In genomic region chr7:89773352-89773921, GRCm38 (mm10) we compare ENCODE assay signal across 10 mouse cellular contexts.
A peak's percentile ranks its signal among the peaks of the same experiment; 100 is the strongest.
DNase-seq lines count a peak whose midpoint lies in the region; ATAC-seq and TF ChIP-seq lines count a peak whose summit lies in the region.
"Had no signal": no experiment of that assay in that cellular context is flagged by ENCODE, and none has a peak within 500 bp of the region (broad histone marks: within the 10 kb centered on the region; RNA-seq: fewer than 3 reads in every experiment).

No protein-coding gene starts in this region.

- H3K27ac ChIP-seq in forebrain, embryonic 14.5 days (ENCODE audit: low read depth, low read length): no peak overlapping the region
- H3K27ac ChIP-seq in forebrain, postnatal 0 days (ENCODE audit: low read depth, low read length): no peak overlapping the region
- peak overlapping the region; percentile 15; the same call in 1 of the 2 replicates for H3K27ac ChIP-seq in hindbrain, postnatal 0 days

- no peak for TF ChIP-seq CTCF in forebrain, postnatal 0 days (IDR thresholded peaks at IDR 0.05; ENCODE audit: low read depth)
- no peak for TF ChIP-seq CTCF in Patski (IDR thresholded peaks at IDR 0.05)
- TF ChIP-seq CTCF in hindbrain, postnatal 0 days (IDR thresholded peaks at IDR 0.05; ENCODE audit: low read depth): no peak

- no peak overlapping the region for H3K9ac ChIP-seq in forebrain, embryonic 14.5 days (ENCODE audit: low read length)
- no peak overlapping the region for H3K9ac ChIP-seq in forebrain, postnatal 0 days
- H3K9ac ChIP-seq in hindbrain, postnatal 0 days (replicated peaks; ENCODE audit: low read length): no peak overlapping the region

- no peak overlapping the region for H3K4me2 ChIP-seq in forebrain, embryonic 14.5 days (ENCODE audit: low read length)
- no peak overlapping the region for H3K4me2 ChIP-seq in forebrain, postnatal 0 days (ENCODE audit: low read depth)
- no peak overlapping the region for H3K4me2 ChIP-seq in hindbrain, postnatal 0 days (ENCODE audit: low read depth, low read length)

- no peaks in the 10 kb centered on the region for H3K9me3 ChIP-seq in forebrain, embryonic 14.5 days (replicated peaks; ENCODE audit: control insufficient read depth, low read length)
- H3K9me3 ChIP-seq in forebrain, postnatal 0 days (ENCODE audit: low read length): no peaks in the 10 kb centered on the region
- no peaks in the 10 kb centered on the region for H3K9me3 ChIP-seq in hindbrain, postnatal 0 days (ENCODE audit: low read length)

- no peaks in the 10 kb centered on the region for H3K36me3 ChIP-seq in forebrain, embryonic 14.5 days (ENCODE audit: control insufficient read depth, insufficient read depth, low read length)
- no peaks in the 10 kb centered on the region for H3K36me3 ChIP-seq in forebrain, postnatal 0 days (ENCODE audit: insufficient read depth)
- no peaks in the 10 kb centered on the region for H3K36me3 ChIP-seq in hindbrain, postnatal 0 days (ENCODE audit: insufficient read depth, low read length)

- DNase-seq in forebrain, embryonic 14.5 days (ENCODE audit: low spot score): no peak
- no peak for DNase-seq in forebrain, postnatal 0 days
- no peak for DNase-seq in Patski (ENCODE audit: low read depth, low spot score)
- DNase-seq in hindbrain, postnatal 0 days (ENCODE audit: low spot score): no peak
- DNase-seq in lung, adult 18-20 months: peak; percentile 64 to 81
- DNase-seq in embryo, embryonic 10 days (ENCODE audit: low spot score): no peak
- no peak for DNase-seq in urinary bladder, postnatal 25 days (ENCODE audit: low spot score)
- no peak for DNase-seq in spleen, postnatal 36 days (ENCODE audit: low spot score in 2 of 2)
- DNase-seq: thymus, adult 2 months had no signal

- 52% methylated on average over 3 of the region's 3 CpGs for WGBS in forebrain, embryonic 14.5 days
- 65% methylated on average over 3 of the region's 3 CpGs for WGBS in forebrain, postnatal 0 days
- 62% methylated on average over 3 of the region's 3 CpGs for WGBS in hindbrain, postnatal 0 days

- no peak overlapping the region for H3K4me3 ChIP-seq in forebrain, embryonic 14.5 days (ENCODE audit: low read depth, low read length)
- H3K4me3 ChIP-seq in forebrain, postnatal 0 days (ENCODE audit: low read depth, low read length): no peak overlapping the region
- no peak overlapping the region for H3K4me3 ChIP-seq in hindbrain, postnatal 0 days (ENCODE audit: low read length)

- in situ Hi-C loops in Patski (cut with MboI; ENCODE audit: low pct_unique_long_range_greater_than_20kb): no loop called here

- peaks cover 3% of the 10 kb centered on the region; the same call in 1 of the 2 replicates for H3K4me1 ChIP-seq in forebrain, embryonic 14.5 days (ENCODE audit: control insufficient read depth, insufficient read depth, low read length)
- 0 out of 2 replicates have a peak, but pooled peaks cover 3% of the 10 kb centered on the region for H3K4me1 ChIP-seq in forebrain, postnatal 0 days (ENCODE audit: insufficient read depth)
- H3K4me1 ChIP-seq in hindbrain, postnatal 0 days (ENCODE audit: insufficient read depth, low read length): no peaks in the 10 kb centered on the region

- no peaks in the 10 kb centered on the region for H3K27me3 ChIP-seq in forebrain, embryonic 14.5 days (replicated peaks; ENCODE audit: control insufficient read depth, insufficient read depth, low read length)
- no peaks in the 10 kb centered on the region for H3K27me3 ChIP-seq in forebrain, postnatal 0 days (ENCODE audit: insufficient read depth, low read length)
- no peaks in the 10 kb centered on the region for H3K27me3 ChIP-seq in Patski
- H3K27me3 ChIP-seq in hindbrain, postnatal 0 days (ENCODE audit: insufficient read depth, low read length): no peaks in the 10 kb centered on the region

- 0 out of 2 replicates have a peak, but pooled peaks have one; percentile 15 for ATAC-seq in forebrain, embryonic 14.5 days
- ATAC-seq in forebrain, postnatal 0 days: no peak
- ATAC-seq in Patski: peak; percentile 51
- no peak for ATAC-seq in hindbrain, postnatal 0 days
- ATAC-seq: inflammation-experienced regulatory T-cells, adult 6 months had no signal

- POLR2A ChIA-PET in Patski (lab: Charles Lee): no interaction called here

- CTCF ChIA-PET in Patski (lab: Charles Lee): interaction anchor here (1.0 to 1.3 kb wide), 2 partner anchors 18 to 42 kb away, joined by 3 to 4 read pairs; no protein-coding TSS in a partner anchor

Comparison
In these comparisons a context has a peak if more than half of its experiments do, and no peak if none do; other contexts are left out.
1. ATAC-seq: peak in forebrain, embryonic 14.5 days (single experiment) and Patski (single experiment); none in forebrain, postnatal 0 days (single experiment) and hindbrain, postnatal 0 days (single experiment).
2. DNase-seq: peak in lung, adult 18-20 months (2 of 2); none in forebrain, embryonic 14.5 days (single experiment), forebrain, postnatal 0 days (single experiment), Patski (single experiment), hindbrain, postnatal 0 days (single experiment), embryo, embryonic 10 days (single experiment), urinary bladder, postnatal 25 days (single experiment) and spleen, postnatal 36 days (0 of 2).